Mouse (Mus musculus) kidney, postnatal 0 days (tissue): ENCODE measurements around the gene Fgf13. TPM values are rescaled to one million over a fixed set of nuclear protein-coding genes. Genes with fewer than 3 reads are reported as not detected.

Source experiments
- ATAC-seq: fragments of 200-750 bp; cut with Nextera tagmentation; replicated peaks from 2 replicates; pipeline ENCODE4 v1.8.0; 2017; ENCODE audit warnings: low read depth, moderate number of reproducible peaks, moderate TSS enrichment, moderate library complexity; ENCODE audit not compliant: low FRiP score
- DNase-seq: peaks from one replicate; pipeline ENCODE4 v3.0.0-alpha.2; 2016; ENCODE audit warnings: low spot score
- H3K27ac ChIP-seq: fragments of 300-500 bp; sonication (generic); 2 replicates; pipeline ENCODE4 v1.5.1; 2014; ENCODE audit warnings: mild to moderate bottlenecking
- H3K27me3 ChIP-seq: fragments of 300-500 bp; sonication (generic); 2 replicates; pipeline ENCODE4 v1.6.1; 2014; ENCODE audit warnings: low read length, mixed read lengths; ENCODE audit not compliant: insufficient read depth
- H3K36me3 ChIP-seq: fragments of 300-500 bp; sonication (generic); 2 replicates; pipeline ENCODE4 v1.6.1; 2014; ENCODE audit warnings: low read length, mixed read lengths; ENCODE audit not compliant: insufficient read depth
- H3K4me1 ChIP-seq: fragments of 300-500 bp; sonication (generic); replicated peaks from 2 replicates; pipeline ENCODE4 v1.6.1; 2014; ENCODE audit warnings: antibody characterized with exemption, low read length, mixed read lengths; ENCODE audit not compliant: insufficient read depth
- H3K4me2 ChIP-seq: fragments of 300-500 bp; sonication (generic); 2 replicates; pipeline ENCODE4 v1.6.1; 2014; ENCODE audit warnings: mild to moderate bottlenecking, low read length, moderate library complexity, mixed read lengths
- H3K4me3 ChIP-seq: fragments of 300-500 bp; sonication (generic); replicated peaks from 2 replicates; pipeline ENCODE4 v1.5.1; 2014; ENCODE audit warnings: low read depth, low read length
- H3K9ac ChIP-seq: fragments of 300-500 bp; sonication (generic); 2 replicates; pipeline ENCODE4 v1.6.1; 2014; ENCODE audit warnings: low read depth, low read length
- H3K9me3 ChIP-seq: fragments of 300-500 bp; sonication (generic); replicated peaks from 2 replicates; pipeline ENCODE4 v1.6.1; 2016; ENCODE audit warnings: low read length, inconsistent platforms, mixed read lengths
- CTCF ChIP-seq: IDR thresholded peaks from 2 replicates; pipeline ENCODE4 v1.5.1; 2016; ENCODE audit warnings: antibody characterized with exemption, low read depth, mild to moderate bottlenecking, moderate library complexity
- WGBS: fragments of 180-500 bp; shearing (Covaris S2); extraction: QIAGEN DNeasy Blood & Tissue Kit; methylation state at CpG from one replicate; pipeline ENCODE4 v1.1.7; 2014; 5-methylcytosine and 5-hydroxymethylcytosine counted together
- polyA plus RNA-seq: library from polyadenylated mRNA; unstranded; fragments of >200 nt; fragmentation: Nextera tagmentation; extraction: Ambion mirVana; gene quantifications from 2 replicates; pipeline ENCODE4 v1.2.1, GENCODE M21; 2015

The Fgf13 gene
- polyA plus RNA-seq, 1 experiment from 2014 or later = 2.1 TPM

DNA sequence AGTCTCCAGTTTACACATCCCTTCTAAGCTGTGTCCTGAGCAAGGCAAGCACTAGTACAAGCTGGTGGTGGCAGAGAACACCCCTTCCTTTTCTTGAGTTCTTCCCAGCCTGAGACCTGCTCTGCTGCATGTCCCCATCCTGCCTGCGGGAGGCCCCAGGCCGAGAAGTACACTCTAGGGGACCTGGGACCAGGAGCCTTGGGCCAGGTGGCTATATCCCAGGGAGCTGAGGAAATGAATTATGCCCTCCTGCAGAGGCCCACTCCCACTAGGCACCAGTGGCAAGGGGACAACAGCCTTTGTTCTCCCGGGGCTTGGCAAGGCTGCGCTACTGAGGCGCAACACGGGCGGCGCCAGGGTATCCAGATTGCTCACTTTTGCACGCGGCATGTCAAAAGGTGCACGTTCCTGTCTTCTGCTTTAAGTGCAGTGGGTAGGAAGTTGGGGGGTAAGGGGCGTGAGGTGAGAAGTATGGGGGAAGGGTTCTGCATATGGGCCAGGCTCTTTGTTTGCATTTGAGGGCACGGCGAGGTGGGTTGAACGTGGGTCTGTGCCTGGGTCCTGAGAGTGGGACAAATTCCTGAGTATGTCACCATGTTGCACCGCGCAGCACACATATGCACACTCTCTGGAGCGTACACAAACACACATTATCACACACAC lies 1.7 kb downstream of the Fgf13 start:
- no peaks in the 10 kb centered on the region for H3K4me1 ChIP-seq
- no peak overlapping the region for H3K4me3 ChIP-seq
- 32% methylated on average over 18 of the region's 18 CpGs for WGBS
- no peaks in the 10 kb centered on the region for H3K27me3 ChIP-seq
- no peak overlapping the region for H3K9ac ChIP-seq
- no peaks in the 10 kb centered on the region for H3K9me3 ChIP-seq
- H3K4me2 ChIP-seq = peak overlapping the region; percentile 75
- no peak for TF ChIP-seq CTCF
- peak; percentile 46; the same call in 1 of the 2 replicates for ATAC-seq
- no peak for DNase-seq
- H3K36me3 ChIP-seq = no peaks in the 10 kb centered on the region
- H3K27ac ChIP-seq = no peak overlapping the region

DNA sequence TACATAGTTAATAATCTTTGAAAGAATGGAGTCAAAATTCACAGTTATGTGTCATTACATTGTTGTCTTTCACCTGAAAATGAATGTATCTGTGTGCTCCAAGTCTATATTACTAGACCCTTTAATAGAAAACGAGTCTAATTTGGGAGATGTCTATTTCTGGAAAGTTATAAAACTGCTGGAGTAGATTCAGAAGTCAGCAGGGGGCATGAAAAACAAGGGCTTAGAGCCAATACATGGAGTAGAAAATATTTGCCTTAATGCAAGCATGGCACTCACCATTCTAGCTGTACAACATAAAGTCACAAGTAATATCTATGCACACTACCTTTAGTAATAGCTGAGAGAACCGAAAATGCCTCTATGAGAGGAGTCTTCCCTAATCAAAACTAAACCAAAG lies 19.9 kb downstream of the Fgf13 start:
- Histone ChIP-seq H3K4me2 (no peak overlapping the region), H3K4me3 (no peak overlapping the region), H3K27ac (no peak overlapping the region), H3K27me3 (no peaks in the 10 kb centered on the region), H3K4me1 (no peaks in the 10 kb centered on the region), H3K9ac (no peak overlapping the region), H3K36me3 (no peaks in the 10 kb centered on the region), H3K9me3 (no peaks in the 10 kb centered on the region)
- DNase-seq (no peak), ATAC-seq (no peak)
- no peak for TF ChIP-seq CTCF
- WGBS = 66% methylated on average over 2 of the region's 2 CpGs

DNA sequence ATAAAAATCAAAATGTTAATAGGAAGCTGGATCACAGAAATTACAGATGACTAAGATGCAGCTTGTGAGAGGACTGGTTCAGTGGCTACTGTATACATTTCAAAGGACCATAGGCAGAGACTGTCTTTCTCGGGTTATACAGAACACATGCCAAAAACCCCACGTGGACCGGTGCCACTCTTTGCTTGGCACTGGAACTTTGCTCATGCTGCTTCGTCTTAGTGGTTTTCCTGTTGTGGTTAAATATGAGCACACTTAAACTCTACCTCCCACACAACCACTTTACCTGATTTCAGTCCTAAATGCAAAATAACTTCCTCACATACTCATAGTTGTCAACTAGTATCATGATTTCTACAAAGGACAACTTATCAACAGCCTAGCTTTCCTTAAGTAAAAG lies 59.6 kb downstream of the Fgf13 start:
- no peak for ATAC-seq
- Histone ChIP-seq H3K27me3 (no peaks in the 10 kb centered on the region), H3K27ac (no peak overlapping the region), H3K4me3 (no peak overlapping the region), H3K9me3 (no peaks in the 10 kb centered on the region), H3K4me2 (no peak overlapping the region), H3K9ac (no peak overlapping the region), H3K36me3 (no peaks in the 10 kb centered on the region), H3K4me1 (no peaks in the 10 kb centered on the region)
- TF ChIP-seq CTCF = no peak
- no peak for DNase-seq
- 78% methylated on average over 4 of the region's 4 CpGs for whole genome bisulfite sequencing

DNA sequence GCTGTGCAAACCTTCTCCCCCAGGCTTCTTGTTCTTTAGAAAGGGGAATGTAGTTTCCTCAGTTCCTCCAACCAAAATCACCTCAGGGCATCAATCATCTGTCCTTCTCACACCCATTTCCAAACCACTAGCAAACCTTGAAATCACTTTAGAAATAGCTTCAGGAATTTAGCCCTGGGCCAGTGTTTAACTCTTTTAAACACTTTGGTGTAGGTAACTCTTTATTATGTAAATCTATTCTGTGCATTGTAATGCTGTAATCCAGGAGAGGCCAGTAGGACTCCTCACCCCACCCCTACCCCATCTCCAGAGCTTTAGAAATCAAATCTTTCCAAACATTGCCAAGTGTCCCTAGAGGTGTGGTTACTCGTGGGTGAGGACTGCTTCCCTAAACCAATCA lies 74.5 kb downstream of the Fgf13 start:
- Histone ChIP-seq H3K9ac (no peak overlapping the region), H3K4me1 (no peaks in the 10 kb centered on the region), H3K9me3 (no peaks in the 10 kb centered on the region), H3K4me2 (no peak overlapping the region), H3K36me3 (no peaks in the 10 kb centered on the region), H3K27me3 (no peaks in the 10 kb centered on the region), H3K4me3 (no peak overlapping the region), H3K27ac (no peak overlapping the region)
- TF ChIP-seq CTCF = no peak
- DNase-seq = no peak
- 38% methylated on average over 1 of the region's 1 CpGs for WGBS
- ATAC-seq = no peak

DNA sequence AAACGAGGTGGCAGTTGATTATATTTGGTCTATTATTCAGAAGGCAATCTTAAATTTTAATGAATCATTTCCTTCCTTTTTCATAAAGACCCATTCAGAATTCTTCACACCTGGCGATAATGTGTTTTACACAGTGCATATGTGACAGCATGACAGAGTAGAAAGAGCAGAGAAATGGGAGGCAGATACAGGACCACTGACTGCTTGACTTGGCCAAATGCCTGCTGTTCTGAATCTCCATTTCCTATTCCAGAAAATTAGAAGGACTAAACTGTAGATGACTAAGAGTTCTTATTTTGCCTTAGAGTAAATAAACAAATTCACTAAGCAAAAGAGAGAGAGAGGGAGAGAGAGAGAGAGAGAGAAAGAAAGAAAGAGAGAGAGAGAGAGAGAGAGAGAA lies 82.4 kb downstream of the Fgf13 start:
- Histone ChIP-seq H3K27ac (no peak overlapping the region), H3K27me3 (no peaks in the 10 kb centered on the region), H3K36me3 (no peaks in the 10 kb centered on the region), H3K4me2 (no peak overlapping the region), H3K4me1 (no peaks in the 10 kb centered on the region), H3K9me3 (no peaks in the 10 kb centered on the region), H3K4me3 (no peak overlapping the region), H3K9ac (no peak overlapping the region)
- 62% methylated on average over 2 of the region's 2 CpGs for WGBS
- no peak for ATAC-seq
- no peak for TF ChIP-seq CTCF
- no peak for DNase-seq

DNA sequence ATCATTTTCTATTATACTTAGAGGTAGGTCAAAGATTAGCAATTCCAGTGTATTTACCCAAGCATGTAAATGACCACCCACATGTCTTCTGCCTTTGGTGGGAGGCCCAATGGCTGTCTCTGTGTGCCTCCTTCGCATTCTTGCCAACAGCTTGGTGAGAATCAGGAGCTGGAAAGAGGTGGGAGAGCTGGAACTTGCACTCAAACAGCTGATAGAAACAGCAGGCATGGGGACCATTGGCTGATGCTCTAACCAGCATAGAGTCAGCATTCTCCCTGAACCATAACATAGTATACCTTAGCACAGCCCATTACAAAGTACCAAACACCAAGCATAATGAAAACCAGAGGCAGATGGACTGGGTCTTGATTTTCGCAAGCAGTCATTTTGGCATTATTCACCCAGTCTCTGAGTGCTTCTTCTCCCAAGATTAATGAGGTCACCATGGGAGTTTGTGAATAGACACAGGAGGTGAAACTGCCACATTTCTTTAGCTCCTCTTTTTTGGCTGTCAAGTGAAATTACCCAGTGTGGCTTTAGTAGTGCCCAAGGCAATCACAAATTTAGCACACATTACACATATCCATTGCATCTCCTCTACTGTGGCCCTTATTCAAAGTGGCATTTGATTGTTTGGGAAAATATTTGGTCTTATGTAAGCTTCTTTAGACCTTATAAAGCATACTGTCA lies 165.1 kb downstream of the Fgf13 start:
- H3K27me3 ChIP-seq = no peaks in the 10 kb centered on the region
- TF ChIP-seq CTCF = no peak
- no peak for DNase-seq
- no peak overlapping the region for H3K9ac ChIP-seq
- no peaks in the 10 kb centered on the region for H3K9me3 ChIP-seq
- no peak overlapping the region for H3K27ac ChIP-seq
- H3K4me2 ChIP-seq = no peak overlapping the region
- no peak overlapping the region for H3K4me3 ChIP-seq
- 73% methylated on average over 2 of the region's 2 CpGs for WGBS
- H3K4me1 ChIP-seq = no peaks in the 10 kb centered on the region
- no peaks in the 10 kb centered on the region for H3K36me3 ChIP-seq
- no peak for ATAC-seq
